Mouse (Mus musculus) hindbrain, embryonic 15.5 days (tissue): Measurements from ENCODE around the gene Egfr. TPM values are rescaled to one million over a fixed set of nuclear protein-coding genes. Genes with fewer than 3 reads are reported as not detected.

Source experiments
- ATAC-seq: fragments of 200-750 bp; cut with Nextera tagmentation; 2 replicates; pipeline ENCODE4 v1.8.0; 2017; ENCODE audit warnings: low read depth, moderate number of reproducible peaks, moderate TSS enrichment; ENCODE audit not compliant: low FRiP score
- H3K27ac ChIP-seq: fragments of 300-500 bp; sonication (generic); replicated peaks from 2 replicates; pipeline ENCODE4 v1.5.1; 2015; ENCODE audit warnings: mild to moderate bottlenecking, inconsistent platforms
- H3K27me3 ChIP-seq: fragments of 300-500 bp; sonication (generic); 2 replicates; pipeline ENCODE4 v1.6.1; 2015; ENCODE audit warnings: control low read depth, inconsistent platforms
- H3K36me3 ChIP-seq: fragments of 300-500 bp; sonication (generic); 2 replicates; pipeline ENCODE4 v1.6.1; 2015; ENCODE audit warnings: control low read depth, inconsistent platforms
- H3K4me1 ChIP-seq: fragments of 300-500 bp; sonication (generic); replicated peaks from 2 replicates; pipeline ENCODE4 v1.6.1; 2015; ENCODE audit warnings: control low read depth, inconsistent platforms
- H3K4me2 ChIP-seq: fragments of 300-500 bp; sonication (generic); 2 replicates; pipeline ENCODE4 v1.6.1; 2015; ENCODE audit warnings: moderate library complexity, mild to moderate bottlenecking, inconsistent platforms
- H3K4me3 ChIP-seq: fragments of 300-500 bp; sonication (generic); 2 replicates; pipeline ENCODE4 v1.5.1; 2015; ENCODE audit warnings: mild to moderate bottlenecking, inconsistent platforms
- H3K9ac ChIP-seq: fragments of 300-500 bp; sonication (generic); 2 replicates; pipeline ENCODE4 v1.6.1; 2015; ENCODE audit warnings: inconsistent platforms
- H3K9me3 ChIP-seq: fragments of 300-500 bp; sonication (generic); 2 replicates; pipeline ENCODE4 v1.6.1; 2016; ENCODE audit warnings: control low read depth, inconsistent platforms
- WGBS: fragments of 180-500 bp; shearing (Covaris S2); methylation state at CpG from one replicate; pipeline ENCODE4 v1.1.7; 2015; 5-methylcytosine and 5-hydroxymethylcytosine counted together
- polyA plus RNA-seq: library from polyadenylated mRNA; unstranded; fragments of >200 nt; fragmentation: Nextera tagmentation; extraction: Ambion mirVana; gene quantifications from 2 replicates; pipeline ENCODE4 v1.2.1, GENCODE M21; 2015

Gene Egfr
- polyA plus RNA-seq, 1 experiment from 2014 or later = 7.3 TPM

GRCm38 (mm10) chr11:16813298-16813697, 61.3 kb downstream of the Egfr start:
- Histone ChIP-seq H3K4me3 (no peak overlapping the region), H3K27me3 (no peaks in the 10 kb centered on the region), H3K4me2 (no peak overlapping the region), H3K9me3 (no peaks in the 10 kb centered on the region), H3K27ac (no peak overlapping the region), H3K9ac (no peak overlapping the region), H3K4me1 (no peaks in the 10 kb centered on the region), H3K36me3 (no peaks in the 10 kb centered on the region)
- no peak for ATAC-seq

GRCm38 (mm10) chr11:16816414-16816813, 64.4 kb downstream of the Egfr start:
- H3K27ac ChIP-seq = no peak overlapping the region
- no peaks in the 10 kb centered on the region for H3K9me3 ChIP-seq
- H3K27me3 ChIP-seq = no peaks in the 10 kb centered on the region
- no peak overlapping the region for H3K4me2 ChIP-seq
- no peak overlapping the region for H3K4me3 ChIP-seq
- no peaks in the 10 kb centered on the region for H3K4me1 ChIP-seq
- no peaks in the 10 kb centered on the region for H3K36me3 ChIP-seq
- no peak overlapping the region for H3K9ac ChIP-seq
- 85% methylated on average over 9 of the region's 9 CpGs for WGBS
- ATAC-seq = no peak

DNA sequence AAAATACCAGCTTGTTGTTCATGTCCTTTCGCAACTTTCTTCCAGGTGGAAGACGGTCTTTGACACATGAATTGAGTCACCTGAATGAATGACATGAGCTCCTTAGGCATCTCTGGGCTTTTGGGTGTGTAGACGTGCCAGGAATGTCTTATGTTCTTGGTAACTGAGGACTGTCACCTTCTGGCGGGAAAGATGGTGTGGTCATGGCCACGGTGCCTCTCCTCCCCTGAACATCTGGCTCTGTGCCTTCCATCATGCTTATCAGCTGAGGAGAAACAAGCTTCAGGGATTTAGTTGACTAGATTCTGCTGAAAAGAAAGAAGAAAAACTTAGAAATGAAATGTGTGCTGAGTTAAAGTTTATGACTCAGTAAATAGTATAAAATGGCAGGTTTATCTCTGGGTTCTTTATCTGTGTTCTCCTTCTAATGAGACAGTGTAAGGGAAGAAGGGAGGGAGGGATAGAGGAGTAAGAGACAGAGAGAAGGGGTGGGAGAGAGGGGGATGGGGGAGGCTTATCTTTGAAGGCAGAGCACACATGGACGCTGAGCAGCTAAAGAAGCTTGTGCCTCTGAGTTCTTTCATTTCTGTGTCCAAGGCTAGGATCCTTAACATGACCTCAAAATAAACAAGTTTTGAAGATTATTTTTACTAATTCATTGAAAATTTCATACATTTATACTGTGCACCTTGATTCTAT, 65.5 kb downstream of the Egfr start:
- no peaks in the 10 kb centered on the region for H3K36me3 ChIP-seq
- H3K4me2 ChIP-seq = no peak overlapping the region
- no peak overlapping the region for H3K27ac ChIP-seq
- no peaks in the 10 kb centered on the region for H3K4me1 ChIP-seq
- no peaks in the 10 kb centered on the region for H3K27me3 ChIP-seq
- no peak overlapping the region for H3K4me3 ChIP-seq
- no peak overlapping the region for H3K9ac ChIP-seq
- WGBS = 84% methylated on average over 6 of the region's 6 CpGs
- no peak for ATAC-seq
- no peaks in the 10 kb centered on the region for H3K9me3 ChIP-seq

DNA sequence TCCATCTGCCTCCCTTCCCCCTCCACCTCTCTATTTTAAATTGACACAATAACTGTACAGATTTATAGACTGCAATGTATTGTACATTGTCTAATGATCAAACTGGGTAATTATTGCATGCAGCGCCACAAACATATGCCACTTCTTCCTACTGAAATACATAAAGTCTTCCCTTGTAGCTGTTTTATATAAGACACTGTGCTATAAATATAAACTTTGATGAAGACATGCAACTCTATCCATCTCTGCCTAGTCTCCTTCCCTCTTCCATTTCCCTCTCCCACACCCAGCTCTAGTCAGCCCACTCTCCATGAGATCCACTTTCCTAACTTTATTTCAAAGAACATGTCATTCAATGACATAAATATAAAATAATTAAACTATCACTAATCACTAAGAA, 67.4 kb downstream of the Egfr start:
- H3K4me3 ChIP-seq = no peak overlapping the region
- WGBS = 86% methylated on average over 1 of the region's 1 CpGs
- H3K4me2 ChIP-seq = no peak overlapping the region
- no peaks in the 10 kb centered on the region for H3K36me3 ChIP-seq
- H3K9ac ChIP-seq = no peak overlapping the region
- no peaks in the 10 kb centered on the region for H3K9me3 ChIP-seq
- H3K4me1 ChIP-seq = no peaks in the 10 kb centered on the region
- H3K27me3 ChIP-seq = no peaks in the 10 kb centered on the region
- H3K27ac ChIP-seq = no peak overlapping the region
- ATAC-seq = no peak

- H3K36me3 ChIP-seq = no peaks in the 10 kb centered on the region
- 80% methylated on average over 6 of the region's 6 CpGs for WGBS
- no peak overlapping the region for H3K4me3 ChIP-seq
- H3K27me3 ChIP-seq = no peaks in the 10 kb centered on the region
- no peak overlapping the region for H3K9ac ChIP-seq
- no peak for ATAC-seq
- no peak overlapping the region for H3K4me2 ChIP-seq
- no peaks in the 10 kb centered on the region for H3K9me3 ChIP-seq
- H3K27ac ChIP-seq = no peak overlapping the region
- H3K4me1 ChIP-seq = no peaks in the 10 kb centered on the region
These were observed 68.1 kb downstream of the Egfr start for GRCm38 (mm10) chr11:16820138-16820537.

GRCm38 (mm10) chr11:16821668-16822254, 69.8 kb downstream of the Egfr start:
- Histone ChIP-seq H3K27ac (no peak overlapping the region), H3K27me3 (no peaks in the 10 kb centered on the region), H3K4me2 (no peak overlapping the region), H3K4me3 (no peak overlapping the region), H3K9ac (no peak overlapping the region), H3K4me1 (no peaks in the 10 kb centered on the region), H3K9me3 (no peaks in the 10 kb centered on the region), H3K36me3 (no peaks in the 10 kb centered on the region)
- WGBS = 90% methylated on average over 6 of the region's 6 CpGs
- no peak for ATAC-seq

DNA sequence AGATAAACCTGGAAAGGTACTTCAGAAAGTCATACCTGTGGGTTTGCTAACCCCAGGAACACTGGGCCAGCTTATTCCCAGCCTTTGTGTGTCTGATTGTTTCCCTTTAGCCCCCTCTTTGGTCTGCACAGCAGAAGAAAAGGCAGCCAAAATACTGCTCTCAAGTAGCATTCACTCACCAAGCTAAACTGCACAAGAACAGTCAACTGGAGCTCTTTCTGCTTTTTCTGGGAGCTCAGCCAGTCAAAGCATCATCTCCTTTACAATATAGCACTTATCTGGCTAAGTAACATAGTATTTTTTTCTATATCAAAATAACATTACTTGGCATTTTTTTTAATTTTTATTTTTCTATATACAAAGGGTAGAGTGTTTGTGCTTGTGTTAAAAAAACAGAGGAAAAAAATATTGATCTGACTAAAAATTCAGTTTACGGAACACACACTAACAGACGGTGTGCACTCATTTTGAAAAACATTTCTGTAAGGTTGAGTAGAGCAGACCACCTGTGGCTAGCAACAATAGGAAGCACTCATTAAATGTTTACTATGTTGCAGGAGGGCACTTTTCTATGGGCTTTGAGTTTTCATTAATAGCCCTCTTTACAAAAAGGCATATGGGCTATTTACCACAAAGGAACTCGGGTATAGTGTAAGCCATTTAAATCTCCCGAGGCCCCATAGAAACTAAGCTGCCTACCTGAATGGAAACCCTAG, 72.0 kb downstream of the Egfr start:
- H3K27ac ChIP-seq = no peak overlapping the region
- 44% methylated on average over 4 of the region's 4 CpGs for WGBS
- no peak overlapping the region for H3K4me3 ChIP-seq
- no peak overlapping the region for H3K9ac ChIP-seq
- no peak overlapping the region for H3K4me2 ChIP-seq
- H3K27me3 ChIP-seq = no peaks in the 10 kb centered on the region
- no peaks in the 10 kb centered on the region for H3K36me3 ChIP-seq
- H3K9me3 ChIP-seq = no peaks in the 10 kb centered on the region
- ATAC-seq = no peak
- H3K4me1 ChIP-seq = no peaks in the 10 kb centered on the region

- H3K4me3 ChIP-seq = no peak overlapping the region
- no peaks in the 10 kb centered on the region for H3K27me3 ChIP-seq
- 0 out of 2 replicates have a peak, but pooled peaks cover 4% of the 10 kb centered on the region for H3K4me1 ChIP-seq
- no peaks in the 10 kb centered on the region for H3K9me3 ChIP-seq
- H3K4me2 ChIP-seq = no peak overlapping the region
- WGBS = 85% methylated on average over 3 of the region's 3 CpGs
- no peak overlapping the region for H3K27ac ChIP-seq
- ATAC-seq = no peak
- H3K9ac ChIP-seq = no peak overlapping the region
- no peaks in the 10 kb centered on the region for H3K36me3 ChIP-seq
These were observed 77.5 kb downstream of the Egfr start for GRCm38 (mm10) chr11:16829468-16829867.

DNA sequence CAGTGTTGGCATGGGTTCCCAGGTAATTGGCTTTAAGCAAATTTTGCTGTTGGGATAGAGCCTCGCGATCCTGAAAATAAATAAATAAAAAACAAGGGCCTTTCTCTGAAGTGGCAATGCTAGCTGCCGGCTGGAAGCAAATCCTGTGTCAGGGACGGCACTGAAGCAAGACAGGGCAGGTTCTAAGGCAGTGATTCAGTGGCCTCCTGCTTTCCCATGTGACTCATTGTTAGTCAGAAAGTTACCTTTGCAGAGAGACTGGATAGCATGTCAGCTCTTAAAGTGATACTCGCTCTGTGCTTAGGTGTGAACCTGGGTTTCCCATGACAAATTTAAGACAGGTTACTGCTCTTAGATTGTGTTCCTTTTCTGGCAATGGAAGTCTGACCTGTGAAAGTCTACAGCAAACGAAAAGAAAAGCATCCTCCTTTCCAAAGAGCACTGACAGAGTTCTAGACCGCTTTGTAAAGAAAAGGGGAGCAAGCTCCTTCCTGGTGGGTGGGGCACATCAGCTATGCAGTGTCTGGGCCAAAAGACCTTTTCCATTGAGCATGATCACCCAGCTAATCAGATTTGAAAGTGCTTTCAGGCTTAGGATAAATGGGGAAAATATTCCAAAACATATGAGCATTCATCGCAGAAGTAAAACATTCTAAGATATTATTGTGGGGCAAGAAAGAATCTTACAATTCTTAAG, 78.7 kb downstream of the Egfr start:
- 63% methylated on average over 8 of the region's 8 CpGs for WGBS
- Histone ChIP-seq H3K27ac (no peak overlapping the region), H3K4me2 (no peak overlapping the region), H3K9me3 (no peaks in the 10 kb centered on the region), H3K9ac (no peak overlapping the region), H3K4me1 (0 out of 2 replicates have a peak, but pooled peaks cover 4% of the 10 kb centered on the region), H3K4me3 (no peak overlapping the region), H3K36me3 (no peaks in the 10 kb centered on the region), H3K27me3 (no peaks in the 10 kb centered on the region)
- ATAC-seq = no peak

DNA sequence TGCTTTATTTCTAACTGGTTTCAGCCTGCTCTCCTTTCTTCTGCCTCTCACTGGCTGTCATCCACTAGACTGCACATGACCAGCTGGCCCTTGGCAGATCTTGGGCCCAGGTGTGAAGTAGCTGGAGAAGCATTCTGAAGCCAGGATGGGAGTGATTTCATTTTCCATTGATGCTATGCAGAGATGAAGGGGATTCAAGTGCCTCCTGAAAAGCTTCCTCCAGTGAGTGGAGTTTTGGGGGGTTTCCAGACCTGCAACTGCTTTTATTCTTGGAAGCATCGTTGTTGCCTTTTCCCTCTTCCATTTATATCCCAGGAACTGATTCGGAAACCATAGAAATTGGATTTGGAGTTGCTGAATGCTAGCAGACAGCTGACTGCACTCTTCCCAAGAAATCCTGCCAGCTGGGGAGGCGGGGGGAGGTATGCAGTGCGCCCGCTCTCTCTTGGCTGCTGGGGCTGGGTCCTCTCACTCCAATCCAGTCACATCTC, 80.0 kb downstream of the Egfr start:
- ATAC-seq = peak; percentile 87
- no peaks in the 10 kb centered on the region for H3K36me3 ChIP-seq
- H3K27ac ChIP-seq = peak overlapping the region; percentile 18; the same call in 1 of the 2 replicates

DNA sequence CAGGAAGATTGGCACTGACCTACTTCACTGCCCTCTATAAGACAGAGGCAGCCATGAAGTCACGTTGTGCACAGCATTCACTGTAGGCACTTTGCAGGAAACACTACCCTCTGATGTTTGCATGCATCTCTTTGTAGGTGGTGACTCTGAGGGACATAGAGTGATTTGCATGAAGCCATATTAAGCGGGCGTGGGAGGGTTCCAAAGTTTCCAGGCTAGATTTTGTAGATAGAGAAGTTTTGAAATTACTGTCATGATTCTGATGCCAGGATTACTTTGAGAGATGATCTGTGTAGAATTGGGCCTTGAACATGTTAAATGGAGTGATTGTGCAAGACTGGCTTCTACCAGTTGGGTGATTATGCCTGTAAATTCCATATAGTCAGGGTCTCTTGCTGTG, 86.8 kb downstream of the Egfr start:
- Histone ChIP-seq H3K4me1 (no peaks in the 10 kb centered on the region), H3K9me3 (no peaks in the 10 kb centered on the region), H3K9ac (no peak overlapping the region), H3K27me3 (no peaks in the 10 kb centered on the region), H3K4me3 (no peak overlapping the region), H3K36me3 (no peaks in the 10 kb centered on the region), H3K27ac (no peak overlapping the region), H3K4me2 (no peak overlapping the region)
- ATAC-seq = no peak
- 88% methylated on average over 3 of the region's 3 CpGs for WGBS

More for the DNA sequence above, 80.0 kb downstream of the Egfr start:
- no peaks in the 10 kb centered on the region for H3K9me3 ChIP-seq
- no peak overlapping the region for H3K9ac ChIP-seq
- 72% methylated on average over 5 of the region's 5 CpGs for WGBS
- H3K27me3 ChIP-seq = no peaks in the 10 kb centered on the region
- H3K4me2 ChIP-seq = no peak overlapping the region
- 0 out of 2 replicates have a peak, but pooled peaks cover 4% of the 10 kb centered on the region for H3K4me1 ChIP-seq
- no peak overlapping the region for H3K4me3 ChIP-seq

GRCm38 (mm10) chr11:16842924-16843323, 90.9 kb downstream of the Egfr start:
- Histone ChIP-seq H3K4me1 (no peaks in the 10 kb centered on the region), H3K9me3 (no peaks in the 10 kb centered on the region), H3K4me2 (no peak overlapping the region), H3K36me3 (no peaks in the 10 kb centered on the region), H3K9ac (no peak overlapping the region), H3K27me3 (no peaks in the 10 kb centered on the region), H3K4me3 (no peak overlapping the region), H3K27ac (no peak overlapping the region)
- no peak for ATAC-seq
- WGBS = 92% methylated on average over 3 of the region's 3 CpGs
